Mouse (Mus musculus): ENCODE data around the gene Rhoa. TPM values are rescaled to one million over a fixed set of nuclear protein-coding genes. Genes with fewer than 3 reads are reported as not detected.
A peak's percentile ranks its signal among the peaks of the same experiment; 100 is the strongest.
"Not testable (repeated sequence)": the region's sequence is repeated elsewhere in the genome, so short reads cannot be mapped to it uniquely, and the experiment has no call there.

Gene Rhoa
- polyA plus RNA-seq (2015; fragmentation: Nextera tagmentation; extraction: Ambion mirVana) = 261 and 304 TPM in 2 replicates

DNA sequence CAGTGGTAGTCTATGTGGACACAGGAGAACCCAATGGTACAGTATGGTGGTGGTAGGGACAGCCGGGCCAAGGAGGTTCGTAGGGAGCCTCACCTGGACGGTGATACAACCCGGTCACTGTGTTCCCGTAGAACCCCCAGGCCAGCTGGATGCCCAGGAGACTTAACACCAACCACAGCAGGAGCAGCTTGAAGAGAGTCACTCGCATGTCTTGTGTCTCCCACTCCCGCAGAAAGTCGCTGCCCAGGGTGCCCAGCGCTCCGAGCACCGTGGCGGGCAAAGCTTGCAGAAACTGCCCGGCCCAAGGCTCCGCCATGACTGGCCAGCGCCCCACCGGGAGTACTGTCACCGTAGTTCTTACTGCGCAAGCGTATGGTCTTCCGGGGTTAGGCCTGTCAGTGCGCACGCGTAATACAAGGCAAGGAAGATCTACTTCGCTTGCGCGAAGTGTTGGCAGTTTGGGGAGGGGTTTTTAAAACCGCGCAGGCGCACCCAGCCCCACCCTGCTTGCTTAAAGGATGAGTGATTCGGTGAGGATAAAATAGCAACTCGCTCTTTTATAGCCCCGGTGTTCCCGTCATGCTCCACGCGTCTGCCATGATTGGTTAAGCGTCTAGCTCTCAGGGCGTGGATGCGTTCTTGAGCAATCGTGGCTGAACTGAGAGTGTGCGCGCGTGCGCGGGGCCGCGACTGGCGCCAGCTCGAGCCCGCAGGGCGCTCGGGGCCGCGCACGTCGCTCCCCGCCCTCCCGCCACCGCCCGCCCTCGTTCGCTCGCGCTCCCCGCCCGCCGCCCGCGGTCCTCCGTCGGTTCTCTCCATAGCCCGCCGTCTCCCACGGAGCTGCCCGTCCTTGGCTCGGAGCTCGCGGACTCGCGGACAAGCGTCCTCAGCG is at the start of gene Rhoa, which contains the start of gene Tcta:
Rhoa (plus strand) TSS at position 501 of the 892 bp plus-strand sequence.
Tcta (minus strand) TSS at position 532 of the 892 bp plus-strand sequence.
- peak within 1 kb of the TSS; percentile 92 for H3K4me2 ChIP-seq
- WGBS = under 1% methylated on average over 77 of the region's 81 CpGs

DNA sequence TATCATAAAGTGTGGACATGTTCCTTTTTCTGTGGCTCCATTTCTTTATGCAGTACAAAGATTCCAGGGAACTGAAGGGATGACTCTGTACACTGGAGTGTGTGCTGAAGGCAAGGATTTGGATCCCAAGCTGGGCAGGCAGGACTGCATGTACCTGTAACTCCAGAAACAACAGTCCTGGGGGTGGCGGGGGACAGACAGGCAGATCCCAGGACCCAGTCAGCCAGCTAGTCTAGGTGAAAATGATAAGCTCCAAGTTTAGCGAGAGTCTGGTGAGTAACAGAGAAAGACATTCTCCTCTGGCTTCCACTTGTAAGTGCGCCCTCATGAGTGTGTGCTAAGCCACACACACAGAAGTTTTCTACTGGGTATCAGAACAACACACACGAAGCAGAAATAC is 45.4 kb upstream of the Rhoa start:
- H3K27me3 ChIP-seq (replicated peaks) = no peaks in the 10 kb centered on the region
- H3K4me1 ChIP-seq = peaks cover 30% of the 10 kb centered on the region
- no peak overlapping the region for H3K27ac ChIP-seq (replicated peaks)
- WGBS = 87% methylated on average over 4 of the region's 4 CpGs
- no peak overlapping the region for H3K4me3 ChIP-seq (replicated peaks)
- H3K36me3 ChIP-seq = no peaks in the 10 kb centered on the region
- no peaks in the 10 kb centered on the region for H3K9me3 ChIP-seq (replicated peaks)
- H3K4me2 ChIP-seq = no peak overlapping the region
- no peak for ATAC-seq (ENCODE audit: low FRiP score)
- no peak overlapping the region for H3K9ac ChIP-seq (replicated peaks)

More for the DNA sequence above, at the start of gene Rhoa, which contains the start of gene Tcta:
- peaks cover 55% of the 10 kb centered on the region for H3K4me1 ChIP-seq
- peak within 1 kb of the TSS; percentile 97 for H3K27ac ChIP-seq (replicated peaks)
- no peaks in the 10 kb centered on the region for H3K27me3 ChIP-seq (replicated peaks)
- peaks cover 29% of the 10 kb centered on the region for H3K36me3 ChIP-seq
- H3K9me3 ChIP-seq (replicated peaks) = no peaks in the 10 kb centered on the region
- peak; percentile 97 for ATAC-seq (ENCODE audit: low FRiP score)
- peak within 1 kb of the TSS; percentile 83 for H3K4me3 ChIP-seq (replicated peaks)
- peak within 1 kb of the TSS; percentile 92 for H3K9ac ChIP-seq (replicated peaks)

DNA sequence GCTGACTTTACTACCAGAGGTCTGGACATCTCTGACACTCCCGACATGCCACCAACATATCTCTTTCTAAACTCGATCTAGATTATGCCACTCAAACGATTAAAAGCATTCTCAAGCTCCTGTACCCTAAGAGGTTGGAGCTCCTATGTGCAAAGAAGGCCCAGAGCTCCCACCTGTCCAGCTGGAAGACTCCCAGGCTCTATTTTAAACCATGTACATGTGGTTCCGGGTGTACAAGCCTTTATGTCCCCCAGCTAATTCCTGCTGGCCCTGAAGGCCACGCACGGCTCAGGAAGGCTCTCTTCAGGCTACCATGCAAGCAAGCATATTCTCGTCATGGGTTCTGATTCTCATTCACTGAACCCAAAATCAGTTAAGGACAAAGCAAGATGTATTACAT is 44.1 kb upstream of the Rhoa start:
- no peaks in the 10 kb centered on the region for H3K27me3 ChIP-seq (replicated peaks)
- no peaks in the 10 kb centered on the region for H3K9me3 ChIP-seq (replicated peaks)
- 77% methylated on average over 7 of the region's 7 CpGs for WGBS
- no peak overlapping the region for H3K9ac ChIP-seq (replicated peaks)
- H3K4me1 ChIP-seq = peaks cover 30% of the 10 kb centered on the region
- ATAC-seq (ENCODE audit: low FRiP score) = no peak
- no peaks in the 10 kb centered on the region for H3K36me3 ChIP-seq
- H3K27ac ChIP-seq (replicated peaks) = no peak overlapping the region
- peak overlapping the region; percentile 99 for H3K4me3 ChIP-seq (replicated peaks)
- peak overlapping the region; percentile 68 for H3K4me2 ChIP-seq

DNA sequence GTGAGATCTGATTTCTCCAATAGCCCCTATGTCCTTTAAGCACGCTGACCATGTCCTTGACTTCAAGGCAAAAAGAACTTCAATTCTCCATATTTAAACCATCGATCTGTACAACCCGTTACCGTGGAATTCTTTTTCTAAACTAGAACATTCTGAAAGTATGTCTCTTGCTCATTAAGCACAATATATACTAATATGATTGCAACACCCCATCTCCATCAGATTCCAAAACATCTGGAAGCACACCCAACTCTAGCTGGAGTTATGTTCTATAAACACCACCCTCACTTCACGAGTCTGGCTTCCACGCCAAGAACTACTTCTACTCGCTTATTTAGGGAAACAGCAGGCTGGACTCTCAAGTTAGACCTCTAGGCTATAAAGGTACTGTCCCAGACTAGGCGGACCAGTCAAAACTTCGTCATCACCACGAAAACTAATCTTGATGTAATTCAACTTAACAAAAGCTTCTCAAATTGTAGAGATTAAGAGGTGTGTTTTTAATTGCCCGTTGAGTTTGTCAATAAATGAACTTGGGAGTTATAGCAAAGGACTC is 43.4 kb upstream of the Rhoa start:
- Histone ChIP-seq H3K4me2 (peak overlapping the region; percentile 68), H3K27ac (replicated peaks) (peak overlapping the region; percentile 92), H3K4me3 (replicated peaks) (peak overlapping the region; percentile 99), H3K36me3 (no peaks in the 10 kb centered on the region), H3K9me3 (replicated peaks) (no peaks in the 10 kb centered on the region), H3K9ac (replicated peaks) (peak overlapping the region; percentile 95), H3K4me1 (peaks cover 30% of the 10 kb centered on the region), H3K27me3 (replicated peaks) (no peaks in the 10 kb centered on the region)
- ATAC-seq (ENCODE audit: low FRiP score) = no peak
- 39% methylated on average over 11 of the region's 11 CpGs for WGBS

DNA sequence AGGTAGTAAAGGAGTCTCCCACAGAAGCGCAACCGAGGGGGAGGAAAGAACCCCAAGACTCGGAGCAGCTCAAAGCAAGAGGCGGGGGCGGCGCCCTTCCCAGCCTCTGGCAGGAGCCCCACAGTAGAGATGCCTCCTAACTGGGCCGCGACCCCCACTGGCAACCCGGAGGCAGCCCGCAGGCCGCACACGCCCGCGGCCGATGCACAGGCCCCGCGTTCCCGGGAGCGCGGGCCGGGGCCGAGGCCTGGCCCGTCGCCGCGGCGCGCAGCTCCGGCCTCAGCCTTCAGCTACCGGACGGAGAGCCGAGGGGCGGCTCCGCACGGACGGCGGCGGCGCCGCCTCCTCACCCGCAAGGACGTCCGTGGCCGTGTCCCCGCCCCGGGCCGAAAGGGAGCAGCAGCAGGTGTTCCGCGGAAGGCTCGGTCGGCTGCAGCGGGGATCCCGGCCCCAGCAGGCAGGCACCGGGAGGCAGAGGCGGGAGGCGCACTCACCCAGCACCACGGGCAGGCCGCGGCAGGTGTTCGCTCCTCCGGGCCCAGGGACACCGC is 42.7 kb upstream of the Rhoa start:
- peak overlapping the region; percentile 92 for H3K27ac ChIP-seq (replicated peaks)
- ATAC-seq (ENCODE audit: low FRiP score) = peak; percentile 66
- under 1% methylated on average over 57 of the region's 62 CpGs for WGBS

DNA sequence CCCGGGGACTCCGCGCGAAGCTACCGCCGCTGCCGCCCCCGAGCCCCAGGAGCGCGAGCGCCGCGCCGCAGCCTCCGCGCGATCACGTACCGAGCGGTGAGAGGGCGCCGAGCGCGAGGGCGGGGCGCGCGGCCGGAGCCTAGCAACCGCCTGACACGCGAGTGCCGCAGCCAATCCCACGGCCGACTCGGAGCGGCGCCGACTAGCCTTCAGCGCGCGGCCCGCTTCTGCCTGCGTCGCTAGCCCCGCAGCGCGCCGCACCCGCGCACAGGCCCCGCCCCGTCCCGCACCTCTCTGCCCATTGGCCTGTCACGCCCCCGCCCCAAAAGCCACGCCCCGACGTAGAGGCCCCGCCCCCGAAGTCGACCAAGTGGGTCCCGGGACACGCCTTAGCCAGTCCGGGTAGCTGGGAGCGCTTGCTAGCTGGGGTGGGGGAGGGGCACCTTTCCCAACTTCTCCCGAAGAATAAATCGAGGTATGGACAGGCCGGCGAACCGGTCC is 42.2 kb upstream of the Rhoa start, which contains the start of gene Dag1:
Dag1 (minus strand) TSS at position 269 of the 501 bp plus-strand sequence.
- H3K27ac ChIP-seq (replicated peaks) = peak within 1 kb of the TSS; percentile 92
- peak within 1 kb of the TSS; percentile 95 for H3K9ac ChIP-seq (replicated peaks)
- H3K27me3 ChIP-seq (replicated peaks) = no peaks in the 10 kb centered on the region
- H3K4me3 ChIP-seq (replicated peaks) = peak within 1 kb of the TSS; percentile 99
- H3K36me3 ChIP-seq = no peaks in the 10 kb centered on the region
- under 1% methylated on average over 60 of the region's 71 CpGs for WGBS
- peak within 1 kb of the TSS; percentile 68 for H3K4me2 ChIP-seq
- no peaks in the 10 kb centered on the region for H3K9me3 ChIP-seq (replicated peaks)
- peak; percentile 99 for ATAC-seq (ENCODE audit: low FRiP score)
- H3K4me1 ChIP-seq = peaks cover 30% of the 10 kb centered on the region

More for the DNA sequence above, 42.7 kb upstream of the Rhoa start:
- Histone ChIP-seq H3K9ac (replicated peaks) (peak overlapping the region; percentile 95), H3K4me1 (peaks cover 30% of the 10 kb centered on the region), H3K4me3 (replicated peaks) (peak overlapping the region; percentile 99), H3K27me3 (replicated peaks) (no peaks in the 10 kb centered on the region), H3K36me3 (no peaks in the 10 kb centered on the region), H3K4me2 (peak overlapping the region; percentile 68), H3K9me3 (replicated peaks) (no peaks in the 10 kb centered on the region)

DNA sequence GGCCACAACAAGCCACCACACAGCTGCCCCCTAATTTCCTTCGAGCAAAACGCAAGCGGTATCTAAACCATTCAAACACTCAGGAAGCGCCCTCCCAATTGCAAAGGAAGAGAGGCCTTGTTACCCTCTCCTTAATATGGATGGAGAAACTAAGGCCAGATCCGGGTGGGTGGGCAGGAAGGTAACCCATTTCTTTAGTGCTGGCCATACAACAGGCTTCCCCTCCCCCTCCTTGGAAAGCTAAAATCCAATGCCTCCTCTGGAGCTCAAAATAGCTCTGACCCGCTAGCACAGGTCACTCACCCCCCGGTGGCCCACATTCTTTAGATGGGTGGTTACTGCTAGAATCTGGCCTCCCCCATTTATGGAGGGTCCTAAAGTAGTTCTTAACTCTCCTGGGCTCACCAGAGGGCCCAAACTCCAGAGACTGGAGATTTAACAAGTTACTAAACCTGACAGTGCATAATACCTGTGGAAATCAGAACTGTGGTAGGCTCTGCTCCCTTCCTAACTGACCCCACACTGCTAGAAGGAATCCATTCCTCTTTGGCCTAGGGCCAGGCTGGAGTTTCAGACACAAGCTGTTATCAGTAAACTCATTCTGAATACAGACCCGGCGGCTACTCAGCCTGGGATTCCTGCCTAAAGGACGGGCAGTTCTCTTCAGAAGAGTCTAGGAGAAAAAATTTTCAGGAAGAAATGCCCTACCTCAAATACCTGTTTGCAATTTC is 41.6 kb upstream of the Rhoa start:
- peak; percentile 18; the same call in 1 of the 2 replicates for ATAC-seq (ENCODE audit: low FRiP score)
- Histone ChIP-seq H3K9ac (replicated peaks) (peak overlapping the region; percentile 39), H3K4me1 (peaks cover 30% of the 10 kb centered on the region), H3K4me3 (replicated peaks) (peak overlapping the region; percentile 99), H3K27ac (replicated peaks) (peak overlapping the region; percentile 92), H3K27me3 (replicated peaks) (no peaks in the 10 kb centered on the region), H3K4me2 (peak overlapping the region; percentile 68), H3K9me3 (replicated peaks) (no peaks in the 10 kb centered on the region), H3K36me3 (no peaks in the 10 kb centered on the region)
- 13% methylated on average over 10 of the region's 10 CpGs for WGBS

DNA sequence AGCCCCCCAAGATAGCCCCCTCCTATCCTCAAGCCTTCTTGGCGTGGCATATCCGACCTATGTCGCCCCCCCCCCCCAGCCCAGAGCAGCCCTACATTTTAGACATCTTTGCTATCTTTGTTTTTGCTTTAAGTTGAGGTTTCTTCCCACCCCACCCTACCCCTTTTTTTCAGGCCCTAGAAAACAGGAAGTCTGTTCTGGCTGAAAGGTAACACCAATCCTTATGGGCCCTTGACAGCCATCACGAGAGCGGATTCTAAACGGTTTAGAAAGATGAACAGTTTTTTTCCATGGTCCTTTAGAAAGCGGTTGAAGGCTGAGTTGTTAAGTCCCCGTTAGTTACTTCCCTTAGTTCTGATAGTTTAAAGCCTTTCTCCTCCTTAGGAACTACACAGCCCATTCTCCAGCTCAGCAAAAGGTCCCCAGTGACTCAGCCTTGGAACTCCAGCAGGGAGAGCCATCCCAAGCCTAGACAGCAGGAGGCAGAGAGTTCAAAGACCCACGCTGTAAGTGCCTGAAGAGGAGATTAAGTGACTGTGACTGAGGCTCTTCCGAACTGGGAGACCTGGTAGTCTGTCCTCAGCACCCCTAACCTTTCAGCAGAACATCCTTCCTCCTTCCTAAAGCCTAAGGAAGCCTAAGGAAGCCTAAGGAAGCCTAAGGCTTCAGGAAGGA is 39.5 kb upstream of the Rhoa start:
- H3K27ac ChIP-seq (replicated peaks) = no peak overlapping the region
- H3K9ac ChIP-seq (replicated peaks) = no peak overlapping the region
- H3K9me3 ChIP-seq (replicated peaks) = no peaks in the 10 kb centered on the region
- ATAC-seq (ENCODE audit: low FRiP score) = no peak
- H3K27me3 ChIP-seq (replicated peaks) = no peaks in the 10 kb centered on the region
- H3K4me1 ChIP-seq = peaks cover 21% of the 10 kb centered on the region
- no peak overlapping the region for H3K4me2 ChIP-seq
- no peaks in the 10 kb centered on the region for H3K36me3 ChIP-seq
- H3K4me3 ChIP-seq (replicated peaks) = no peak overlapping the region
- 74% methylated on average over 10 of the region's 10 CpGs for WGBS

DNA sequence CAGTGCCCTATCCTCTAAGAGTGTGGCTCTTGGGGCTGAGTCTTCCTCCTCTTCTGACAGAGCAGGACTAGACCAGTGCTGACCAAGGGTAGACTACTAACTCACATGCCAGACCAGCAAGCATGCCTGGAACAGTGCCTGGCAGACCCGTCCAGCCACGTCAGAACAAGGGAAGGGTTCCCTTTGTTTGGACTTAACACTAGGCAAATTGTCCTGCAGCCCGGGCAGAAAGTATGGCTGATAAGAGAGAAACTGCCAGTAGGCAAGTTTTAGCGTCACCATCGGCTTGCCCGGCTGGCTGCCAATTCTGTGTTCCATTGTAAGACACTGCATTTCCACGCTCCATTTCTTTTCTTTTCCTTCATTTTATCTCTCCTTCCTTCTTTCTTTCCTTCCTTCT is 38.2 kb upstream of the Rhoa start:
- no peak overlapping the region for H3K27ac ChIP-seq (replicated peaks)
- 83% methylated on average over 7 of the region's 7 CpGs for WGBS

DNA sequence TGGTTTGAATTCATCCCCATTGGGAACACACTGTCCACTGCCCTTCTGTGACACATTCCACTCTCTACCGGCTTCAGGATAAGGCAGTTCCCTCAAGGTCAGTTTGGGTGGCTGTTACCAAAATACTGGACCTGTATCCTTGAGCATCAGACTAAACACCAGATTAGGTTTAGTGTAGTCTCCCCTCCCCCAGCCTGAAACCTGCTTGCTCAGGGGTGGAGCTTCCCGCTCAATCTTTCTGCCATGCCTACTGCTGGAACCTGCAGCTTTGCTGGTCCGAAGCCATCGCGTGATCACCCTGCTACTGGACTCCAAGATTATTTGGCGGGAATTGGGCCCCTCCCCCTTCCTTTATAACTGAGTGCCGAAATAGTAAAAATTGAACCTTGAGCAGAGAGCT is 37.2 kb upstream of the Rhoa start:
- H3K9ac ChIP-seq (replicated peaks); H3K9me3 ChIP-seq (replicated peaks); H3K4me3 ChIP-seq (replicated peaks); H3K27ac ChIP-seq (replicated peaks); ATAC-seq (ENCODE audit: low FRiP score); H3K27me3 ChIP-seq (replicated peaks); H3K36me3 ChIP-seq; H3K4me2 ChIP-seq; H3K4me1 ChIP-seq: not testable (repeated sequence)
- 93% methylated on average over 6 of the region's 7 CpGs for WGBS

More for the DNA sequence above, 38.2 kb upstream of the Rhoa start:
- H3K9me3 ChIP-seq (replicated peaks) = no peaks in the 10 kb centered on the region
- ATAC-seq (ENCODE audit: low FRiP score) = no peak
- H3K4me1 ChIP-seq = peaks cover 8% of the 10 kb centered on the region
- no peak overlapping the region for H3K9ac ChIP-seq (replicated peaks)
- no peaks in the 10 kb centered on the region for H3K27me3 ChIP-seq (replicated peaks)
- no peaks in the 10 kb centered on the region for H3K36me3 ChIP-seq
- H3K4me3 ChIP-seq (replicated peaks) = no peak overlapping the region
- no peak overlapping the region for H3K4me2 ChIP-seq
